Mouse (Mus musculus) liver, postnatal 0 days (tissue): ENCODE data around the gene Gm10803. TPM values are rescaled to one million over a fixed set of nuclear protein-coding genes. Genes with fewer than 3 reads are reported as not detected.

ENCODE experiments used
- ATAC-seq: fragments of 200-750 bp; cut with Nextera tagmentation; 2 replicates; pipeline ENCODE4 v1.8.0; 2017; ENCODE audit warnings: mild to moderate bottlenecking, moderate library complexity
- DNase-seq: peaks from one replicate; pipeline ENCODE4 v3.0.0-alpha.2; 2016
- H3K27ac ChIP-seq: fragments of 300-500 bp; sonication (generic); 2 replicates; pipeline ENCODE4 v1.5.1; 2014; ENCODE audit warnings: antibody characterized with exemption, moderate library complexity, mild to moderate bottlenecking, low read depth
- H3K27me3 ChIP-seq: fragments of 300-500 bp; sonication (generic); 2 replicates; pipeline ENCODE4 v1.6.1; 2014; ENCODE audit warnings: low read length, control low read depth, mixed read lengths; ENCODE audit not compliant: insufficient read depth
- H3K36me3 ChIP-seq: fragments of 300-500 bp; sonication (generic); replicated peaks from 2 replicates; pipeline ENCODE4 v1.6.1; 2014; ENCODE audit warnings: mild to moderate bottlenecking, control low read depth, low read length, moderate library complexity, mixed read lengths; ENCODE audit not compliant: insufficient read depth
- H3K4me1 ChIP-seq: fragments of 300-500 bp; sonication (generic); 2 replicates; pipeline ENCODE4 v1.6.1; 2014; ENCODE audit warnings: antibody characterized with exemption, mild to moderate bottlenecking, control low read depth; ENCODE audit not compliant: insufficient read depth
- H3K4me2 ChIP-seq: fragments of 300-500 bp; sonication (generic); 2 replicates; pipeline ENCODE4 v1.6.1; 2014; ENCODE audit warnings: low read depth, mild to moderate bottlenecking, low read length, moderate library complexity, mixed read lengths
- H3K4me3 ChIP-seq: fragments of 300-500 bp; sonication (generic); 2 replicates; pipeline ENCODE4 v1.5.1; 2014; ENCODE audit warnings: low read depth, low read length
- H3K9ac ChIP-seq: fragments of 300-500 bp; sonication (generic); replicated peaks from 2 replicates; pipeline ENCODE4 v1.6.1; 2014; ENCODE audit warnings: mild to moderate bottlenecking, moderate library complexity
- H3K9me3 ChIP-seq: fragments of 300-500 bp; sonication (generic); 2 replicates; pipeline ENCODE4 v1.6.1; 2016; ENCODE audit warnings: mild to moderate bottlenecking, control low read depth, low read length, mixed read lengths
- CTCF ChIP-seq: sonication (generic); IDR thresholded peaks from 2 replicates; pipeline ENCODE4 v1.5.1; 2016; ENCODE audit warnings: antibody characterized with exemption, low read depth
- EP300 ChIP-seq: IDR thresholded peaks from 2 replicates; pipeline ENCODE4 v1.6.1; 2016; ENCODE audit warnings: antibody characterized with exemption, low read depth, mild to moderate bottlenecking
- WGBS: fragments of 180-500 bp; shearing (Covaris S2); extraction: QIAGEN DNeasy Blood & Tissue Kit; methylation state at CpG from one replicate; pipeline ENCODE4 v1.1.7; 2014; ENCODE audit not compliant: insufficient replicate concordance; 5-methylcytosine and 5-hydroxymethylcytosine counted together
- polyA plus RNA-seq: library from polyadenylated mRNA; unstranded; fragments of >200 nt; fragmentation: Nextera tagmentation; extraction: Ambion mirVana; gene quantifications from 2 replicates; pipeline ENCODE4 v1.2.1, GENCODE M21; 2015

The Gm10803 gene
- polyA plus RNA-seq, 1 experiment from 2014 or later: not detected

- TF ChIP-seq EP300 (no peak), CTCF (no peak)
- H3K4me1 ChIP-seq: no peaks in the 10 kb centered on the region
- no peak overlapping the region for H3K27ac ChIP-seq
- 66% methylated on average over 10 of the region's 10 CpGs for WGBS
- ATAC-seq: no peak
- H3K9me3 ChIP-seq: no peaks in the 10 kb centered on the region
- no peaks in the 10 kb centered on the region for H3K36me3 ChIP-seq
- no peak overlapping the region for H3K4me3 ChIP-seq
- H3K9ac ChIP-seq: no peak overlapping the region
- H3K27me3 ChIP-seq: no peaks in the 10 kb centered on the region
- DNase-seq: no peak
- no peak overlapping the region for H3K4me2 ChIP-seq
Measured at GRCm38 (mm10) chr2:93552676-93553521, 7.5 kb upstream of the Gm10803 start.

- Histone ChIP-seq H3K27ac (no peak overlapping the region), H3K9me3 (no peaks in the 10 kb centered on the region), H3K4me3 (no peak overlapping the region), H3K9ac (no peak overlapping the region), H3K36me3 (no peaks in the 10 kb centered on the region), H3K27me3 (no peaks in the 10 kb centered on the region), H3K4me2 (no peak overlapping the region), H3K4me1 (no peaks in the 10 kb centered on the region)
- DNase-seq (no peak), ATAC-seq (no peak)
- TF ChIP-seq EP300 (no peak), CTCF (no peak)
- 53% methylated on average over 5 of the region's 5 CpGs for WGBS
Measured at GRCm38 (mm10) chr2:93553905-93554304, 6.5 kb upstream of the Gm10803 start.

GRCm38 (mm10) chr2:93565647-93566046 is 5.3 kb downstream of the Gm10803 start:
- H3K9ac ChIP-seq: no peak overlapping the region
- H3K27ac ChIP-seq: no peak overlapping the region
- no peak for TF ChIP-seq EP300
- TF ChIP-seq CTCF: no peak
- DNase-seq: no peak
- WGBS: 56% methylated on average over 6 of the region's 6 CpGs
- no peaks in the 10 kb centered on the region for H3K27me3 ChIP-seq
- H3K4me3 ChIP-seq: no peak overlapping the region
- H3K4me2 ChIP-seq: no peak overlapping the region
- H3K4me1 ChIP-seq: no peaks in the 10 kb centered on the region
- no peaks in the 10 kb centered on the region for H3K9me3 ChIP-seq
- no peaks in the 10 kb centered on the region for H3K36me3 ChIP-seq
- no peak for ATAC-seq

GRCm38 (mm10) chr2:93567675-93568074 is 7.3 kb downstream of the Gm10803 start:
- Histone ChIP-seq H3K4me1 (no peaks in the 10 kb centered on the region), H3K27ac (no peak overlapping the region), H3K4me3 (no peak overlapping the region), H3K27me3 (no peaks in the 10 kb centered on the region), H3K4me2 (no peak overlapping the region), H3K9ac (no peak overlapping the region), H3K9me3 (no peaks in the 10 kb centered on the region), H3K36me3 (no peaks in the 10 kb centered on the region)
- ATAC-seq: no peak
- 43% methylated on average over 7 of the region's 7 CpGs for WGBS
- no peak for DNase-seq
- no peak for TF ChIP-seq EP300
- TF ChIP-seq CTCF: no peak

- Histone ChIP-seq H3K9me3 (no peaks in the 10 kb centered on the region), H3K9ac (no peak overlapping the region), H3K27ac (no peak overlapping the region), H3K4me1 (no peaks in the 10 kb centered on the region), H3K36me3 (no peaks in the 10 kb centered on the region), H3K4me3 (no peak overlapping the region), H3K27me3 (no peaks in the 10 kb centered on the region), H3K4me2 (no peak overlapping the region)
- no peak for TF ChIP-seq CTCF
- no peak for TF ChIP-seq EP300
- 63% methylated on average over 5 of the region's 5 CpGs for WGBS
- no peak for ATAC-seq
- DNase-seq: no peak
Measured at GRCm38 (mm10) chr2:93572565-93572964, 12.2 kb downstream of the Gm10803 start.

GRCm38 (mm10) chr2:93581271-93581670 is 20.9 kb downstream of the Gm10803 start:
- ATAC-seq: no peak
- TF ChIP-seq CTCF: no peak
- no peak for TF ChIP-seq EP300
- WGBS: 50% methylated on average over 3 of the region's 3 CpGs
- Histone ChIP-seq H3K4me2 (no peak overlapping the region), H3K36me3 (no peaks in the 10 kb centered on the region), H3K4me1 (no peaks in the 10 kb centered on the region), H3K27me3 (no peaks in the 10 kb centered on the region), H3K9me3 (no peaks in the 10 kb centered on the region), H3K9ac (no peak overlapping the region), H3K4me3 (no peak overlapping the region), H3K27ac (no peak overlapping the region)
- no peak for DNase-seq
